Mouse (Mus musculus) bone marrow, adult 2 months (tissue): ENCODE measurements around the gene Pkp4.

Experiments
- CTCF ChIP-seq: fragments of 200-500 bp; IDR thresholded peaks from 2 replicates; pipeline ENCODE4 v1.5.1; 2011; ENCODE audit warnings: low read length, control low read depth; ENCODE audit not compliant: control insufficient read depth, insufficient read depth
- POLR2A ChIP-seq: fragments of 200-500 bp; IDR thresholded peaks from 2 replicates; pipeline ENCODE4 v1.6.1; 2011; ENCODE audit warnings: low read depth, mild to moderate bottlenecking, control low read depth, low read length, borderline replicate concordance; ENCODE audit not compliant: control insufficient read depth

DNA sequence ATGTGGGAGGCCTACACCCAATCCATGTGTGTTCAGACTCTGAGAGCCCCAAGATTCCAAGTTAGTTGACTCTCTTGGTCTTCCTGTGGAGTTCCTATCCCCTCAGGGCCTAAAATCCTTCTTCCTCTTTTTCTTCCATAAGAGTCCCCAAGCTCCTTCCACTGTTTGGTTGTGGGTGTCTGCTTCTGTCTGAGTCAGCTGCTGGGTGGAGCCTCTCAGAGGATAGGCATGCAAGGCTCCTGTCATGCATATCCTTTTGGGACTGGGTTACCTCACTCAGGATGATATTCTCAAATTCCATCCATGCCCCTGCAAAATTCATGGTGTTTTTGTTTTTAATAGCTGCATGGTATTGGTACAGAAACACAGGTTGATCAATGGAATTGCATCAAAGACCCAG, 5.2 kb upstream of the Pkp4 start:
- TF ChIP-seq POLR2A (no peak), CTCF (no peak)
